8 mouse cellular contexts compared by ENCODE assay signal in the genomic region with DNA sequence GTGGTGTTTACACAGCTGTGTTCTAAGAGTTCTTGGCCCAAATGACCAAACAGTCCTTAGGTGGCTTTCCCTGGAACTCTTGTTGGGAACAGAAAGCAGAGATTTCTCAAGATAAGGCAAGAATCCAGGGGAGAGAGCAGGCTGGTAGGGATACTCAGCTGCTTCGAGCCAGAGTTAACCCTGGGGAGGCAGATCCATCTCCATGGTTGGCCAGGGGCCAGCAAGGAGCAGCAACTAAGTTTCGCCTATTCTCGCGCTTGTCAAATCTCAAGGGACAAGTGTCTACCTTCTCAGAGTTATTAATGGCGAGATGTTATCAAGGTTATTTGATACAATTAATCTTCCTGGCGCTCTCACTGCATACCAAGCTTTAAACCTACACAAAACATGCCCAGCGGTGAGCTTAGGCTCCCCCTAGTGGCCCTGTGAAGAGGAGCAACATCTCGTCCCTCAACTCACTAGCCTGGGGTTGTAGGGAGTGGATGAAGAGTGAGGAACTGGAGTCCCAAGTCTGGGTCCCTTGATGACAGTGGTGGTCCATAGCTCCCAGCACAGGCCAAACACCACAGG. TPM values are rescaled to one million over a fixed set of nuclear protein-coding genes. Genes with fewer than 3 reads are reported as not detected.
DNase-seq lines count a peak whose midpoint lies in the region; ATAC-seq and TF ChIP-seq lines count a peak whose summit lies in the region.

No protein-coding gene starts in this region.

- WGBS in thymus, adult 2 months: 54% methylated on average over 8 of the region's 8 CpGs
- 29% methylated on average over 8 of the region's 8 CpGs for WGBS in liver, embryonic 14.5 days (ENCODE audit: insufficient replicate concordance)

- H3K27ac ChIP-seq in thymus, adult 2 months (ENCODE audit: control insufficient read depth, insufficient read depth, low read length): no peak overlapping the region
- H3K27ac ChIP-seq in liver, embryonic 14.5 days: no peak overlapping the region

- no peaks in the 10 kb centered on the region for H3K4me1 ChIP-seq in thymus, adult 2 months (replicated peaks; ENCODE audit: control insufficient read depth, insufficient read depth, low read length)
- no peaks in the 10 kb centered on the region for H3K4me1 ChIP-seq in liver, embryonic 14.5 days (replicated peaks; ENCODE audit: control insufficient read depth in 2 of 2, insufficient read depth in 2 of 2, low read length in 1 of 2)

- no peak overlapping the region for H3K9ac ChIP-seq in liver, embryonic 14.5 days (replicated peaks)

- no peaks in the 10 kb centered on the region for H3K36me3 ChIP-seq in thymus, adult 2 months (ENCODE audit: control insufficient read depth, insufficient read depth, low read length)
- no peaks in the 10 kb centered on the region for H3K36me3 ChIP-seq in liver, embryonic 14.5 days (replicated peaks; ENCODE audit: control insufficient read depth, insufficient read depth, low read depth)

- no peak for ATAC-seq in liver, embryonic 14.5 days (ENCODE audit: insufficient read depth)

- no peaks in the 10 kb centered on the region for H3K27me3 ChIP-seq in thymus, adult 2 months (ENCODE audit: control insufficient read depth, insufficient read depth, low read length)
- H3K27me3 ChIP-seq in liver, embryonic 14.5 days (ENCODE audit: control insufficient read depth, insufficient read depth, low read length): no peaks in the 10 kb centered on the region

- H3K4me3 ChIP-seq in thymus, adult 2 months (ENCODE audit: control insufficient read depth, insufficient read depth, low read length): no peak overlapping the region
- no peak overlapping the region for H3K4me3 ChIP-seq in liver, embryonic 14.5 days (ENCODE audit: insufficient read depth in 1 of 2, low read depth in 2 of 2, low read length in 2 of 2)

- peak; percentile 70; the same call in 1 of the 2 replicates for TF ChIP-seq CTCF in thymus, adult 2 months (IDR thresholded peaks at IDR 0.05; ENCODE audit: borderline replicate concordance, control insufficient read depth, extremely low read depth, insufficient read depth, low read length, poor library complexity)
- peak; percentile 86 for TF ChIP-seq CTCF in liver, embryonic 14.5 days (IDR thresholded peaks at IDR 0.05; ENCODE audit: low read depth)

- H3K4me2 ChIP-seq in liver, embryonic 14.5 days (ENCODE audit: low read depth): no peak overlapping the region

- no peaks in the 10 kb centered on the region for H3K9me3 ChIP-seq in liver, embryonic 14.5 days (ENCODE audit: control insufficient read depth, low read length)

- peak; percentile 51 for DNase-seq in thymus, adult 2 months
- no peak for DNase-seq in thymus, adult 18-20 months
- DNase-seq in adrenal gland, postnatal 10 days: peak; percentile 80
- peak; percentile 70 for DNase-seq in embryo, embryonic 11 days
- DNase-seq in heart, postnatal 4 days: peak; percentile 41
- DNase-seq in liver, embryonic 14.5 days (ENCODE audit: low read depth in 3 of 3, low spot score in 3 of 3): peak in 2 of 3 experiments; percentile 25 to 26
- peak; percentile 66 for DNase-seq in right cerebral cortex, adult 18-20 months
- no peak for DNase-seq in gastrocnemius, postnatal 4 days (ENCODE audit: low spot score in 2 of 2)

- TF ChIP-seq EP300 in liver, embryonic 14.5 days (IDR thresholded peaks at IDR 0.05; ENCODE audit: low read depth): no peak

- no peak for TF ChIP-seq POLR2A in thymus, adult 2 months (IDR thresholded peaks at IDR 0.05; ENCODE audit: control insufficient read depth, extremely low read depth, insufficient read depth, low read length, poor library complexity)

RNA-seq across cellular contexts. Expression of gene Slc35e4, which starts 6.9 kb away (rescaled TPM):
- polyA plus RNA-seq in thymus, adult 2 months (2012; rRNA removed): 3.6 and 3.9 TPM in 2 replicates
- total RNA-seq in adrenal gland, postnatal 10 days (2021): 1 to 10 TPM; 3.7 to 4.6 TPM
- total RNA-seq in heart, postnatal 4 days (2021): 1 to 10 TPM; 3.6 to 4.0 TPM
- 0.22 and 0.31 TPM in 2 replicates for polyA plus RNA-seq in liver, embryonic 14.5 days (2012; rRNA removed)
- 0.33 and 0.37 TPM in 2 replicates for polyA plus RNA-seq in liver, embryonic 14.5 days (2014; fragmentation: Nextera tagmentation; extraction: Ambion mirVana)
- 10 to 100 TPM; 11.1 to 11.5 TPM for total RNA-seq in gastrocnemius, postnatal 4 days (2021)

RNA-seq across cellular contexts. Expression of gene Tcn2, which starts 10.6 kb away (rescaled TPM):
- polyA plus RNA-seq in thymus, adult 2 months (2012; rRNA removed): 49.4 and 60.3 TPM in 2 replicates
- 100 to 1,000 TPM in 1 of 2 experiments, 10 to 100 TPM in 1; 91.7 to 108 TPM for total RNA-seq in adrenal gland, postnatal 10 days (2021)
- total RNA-seq in heart, postnatal 4 days (2021): 10 to 100 TPM; 38.8 to 40.6 TPM
- polyA plus RNA-seq in liver, embryonic 14.5 days (2012; rRNA removed): 14.6 and 16.7 TPM in 2 replicates
- polyA plus RNA-seq in liver, embryonic 14.5 days (2014; fragmentation: Nextera tagmentation; extraction: Ambion mirVana): 16.3 and 17.5 TPM in 2 replicates
- 10 to 100 TPM; 25.2 to 32.3 TPM for total RNA-seq in gastrocnemius, postnatal 4 days (2021)

RNA-seq across cellular contexts. Expression of gene Dusp18, which starts 26.3 kb away (rescaled TPM):
- 1.1 and 2.4 TPM in 2 replicates for polyA plus RNA-seq in thymus, adult 2 months (2012; rRNA removed)
- total RNA-seq in adrenal gland, postnatal 10 days (2021): 1 to 10 TPM; 4.6 to 5.2 TPM
- 10 to 100 TPM; 21.5 to 24.4 TPM for total RNA-seq in heart, postnatal 4 days (2021)
- 0.15 and 0.16 TPM in 2 replicates for polyA plus RNA-seq in liver, embryonic 14.5 days (2012; rRNA removed)
- polyA plus RNA-seq in liver, embryonic 14.5 days (2014; fragmentation: Nextera tagmentation; extraction: Ambion mirVana): 0.20 and 0.27 TPM in 2 replicates
- 1 to 10 TPM; 4.3 to 4.7 TPM for total RNA-seq in gastrocnemius, postnatal 4 days (2021)

RNA-seq across cellular contexts. Expression of gene 4921536K21Rik, which starts 26.5 kb away (rescaled TPM):
- 0.07 TPM in 1 of 2 replicates, not detected in the other for polyA plus RNA-seq in thymus, adult 2 months (2012; rRNA removed)
- total RNA-seq in adrenal gland, postnatal 10 days (2021): under 1 TPM; 0.55 to 0.63 TPM
- under 1 TPM; 0.14 to 0.17 TPM for total RNA-seq in heart, postnatal 4 days (2021)
- 0.02 and 0.06 TPM in 2 replicates for polyA plus RNA-seq in liver, embryonic 14.5 days (2012; rRNA removed)
- not detected in 2 replicates for polyA plus RNA-seq in liver, embryonic 14.5 days (2014; fragmentation: Nextera tagmentation; extraction: Ambion mirVana)
- total RNA-seq in gastrocnemius, postnatal 4 days (2021): under 1 TPM; 0.17 to 0.21 TPM

RNA-seq across cellular contexts. Expression of gene Pes1, which starts 42.4 kb away (rescaled TPM):
- polyA plus RNA-seq in thymus, adult 2 months (2012; rRNA removed): 53.1 and 55.6 TPM in 2 replicates
- total RNA-seq in adrenal gland, postnatal 10 days (2021): 10 to 100 TPM; 54.7 to 63.4 TPM
- 10 to 100 TPM; 41.0 to 42.0 TPM for total RNA-seq in heart, postnatal 4 days (2021)
- polyA plus RNA-seq in liver, embryonic 14.5 days (2012; rRNA removed): 29.4 and 35.4 TPM in 2 replicates
- 33.1 and 34.2 TPM in 2 replicates for polyA plus RNA-seq in liver, embryonic 14.5 days (2014; fragmentation: Nextera tagmentation; extraction: Ambion mirVana)
- 10 to 100 TPM; 47.7 to 53.1 TPM for total RNA-seq in gastrocnemius, postnatal 4 days (2021)

Comparison
In these comparisons a context has a peak if more than half of its experiments do, and no peak if none do; other contexts are left out.
1. DNase-seq: peak in thymus, adult 2 months (single experiment), adrenal gland, postnatal 10 days (single experiment), embryo, embryonic 11 days (single experiment), heart, postnatal 4 days (single experiment), liver, embryonic 14.5 days (2 of 3) and right cerebral cortex, adult 18-20 months (single experiment); none in thymus, adult 18-20 months (0 of 2) and gastrocnemius, postnatal 4 days (0 of 2).